Mouse (Mus musculus): ENCODE results near the gene Chic2. TPM values are rescaled to one million over a fixed set of nuclear protein-coding genes. Genes with fewer than 3 reads are reported as not detected.

The Chic2 gene
- polyA plus RNA-seq, 1 experiment from 2014 or later: 14.4 TPM

DNA sequence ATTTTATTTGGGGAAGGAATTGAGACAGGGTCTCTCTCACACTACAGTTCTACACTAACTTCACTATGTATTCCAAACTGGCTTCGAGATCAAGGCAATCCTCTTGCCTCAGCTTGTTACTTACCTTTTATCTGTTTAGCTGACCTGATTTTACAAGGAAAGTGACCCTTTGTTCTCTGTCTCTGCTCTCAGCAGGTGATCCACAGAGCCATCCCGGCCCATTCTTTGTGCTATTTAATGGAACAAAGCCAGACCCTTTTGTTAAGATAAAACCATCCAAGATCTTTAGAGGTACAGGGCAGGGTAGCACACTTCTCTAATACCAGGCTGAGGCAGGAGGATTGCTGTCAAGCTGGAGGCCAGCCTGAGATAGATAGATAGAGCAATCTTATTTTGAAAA lies 91.6 kb downstream of the Chic2 start:
- H3K4me3 ChIP-seq (replicated peaks): no peak overlapping the region
- H3K27ac ChIP-seq (replicated peaks): no peak overlapping the region
- WGBS (ENCODE audit: insufficient replicate concordance): 36% methylated on average over 2 of the region's 2 CpGs
- H3K9ac ChIP-seq: no peak overlapping the region
- ATAC-seq (ENCODE audit: insufficient read depth): no peak
- H3K9me3 ChIP-seq (replicated peaks): no peaks in the 10 kb centered on the region
- no peaks in the 10 kb centered on the region for H3K36me3 ChIP-seq (replicated peaks)
- H3K4me1 ChIP-seq (replicated peaks): no peaks in the 10 kb centered on the region
- no peak overlapping the region for H3K4me2 ChIP-seq
- peaks cover 9% of the 10 kb centered on the region; the same call in 1 of the 2 replicates for H3K27me3 ChIP-seq

- WGBS (ENCODE audit: insufficient replicate concordance): 45% methylated on average over 5 of the region's 5 CpGs
- no peaks in the 10 kb centered on the region for H3K36me3 ChIP-seq (replicated peaks)
- ATAC-seq (ENCODE audit: insufficient read depth): no peak
- H3K27ac ChIP-seq (replicated peaks): no peak overlapping the region
- H3K9ac ChIP-seq: no peak overlapping the region
- H3K9me3 ChIP-seq (replicated peaks): no peaks in the 10 kb centered on the region
- H3K4me3 ChIP-seq (replicated peaks): no peak overlapping the region
- H3K27me3 ChIP-seq: 0 out of 2 replicates have a peak, but pooled peaks cover 5% of the 10 kb centered on the region
- H3K4me2 ChIP-seq: no peak overlapping the region
- no peaks in the 10 kb centered on the region for H3K4me1 ChIP-seq (replicated peaks)
These were observed 93.2 kb downstream of the Chic2 start for GRCm38 (mm10) chr5:74951375-74951774.

DNA sequence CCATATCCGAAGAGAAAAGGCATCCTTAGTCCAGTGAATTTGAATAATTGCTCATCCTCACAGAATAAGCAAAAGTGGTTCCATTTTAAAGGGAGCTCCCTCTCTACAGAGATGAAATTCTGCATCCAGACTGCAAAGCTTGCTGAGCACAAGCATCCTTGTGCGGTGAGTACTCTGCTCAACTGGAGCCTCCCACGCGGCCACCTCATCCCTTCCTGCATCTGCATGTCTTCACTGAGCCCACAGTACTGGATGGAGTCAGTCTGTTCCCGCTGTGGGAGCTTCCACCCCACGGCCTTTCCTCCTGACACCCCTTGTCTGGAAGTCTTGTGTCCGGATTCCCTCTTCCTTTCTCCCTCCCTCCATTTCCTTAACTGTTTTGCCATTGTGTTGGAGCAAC lies 95.3 kb downstream of the Chic2 start:
- Histone ChIP-seq H3K4me1 (replicated peaks) (no peaks in the 10 kb centered on the region), H3K9ac (no peak overlapping the region), H3K36me3 (replicated peaks) (no peaks in the 10 kb centered on the region), H3K27ac (replicated peaks) (no peak overlapping the region), H3K27me3 (0 out of 2 replicates have a peak, but pooled peaks cover 10% of the 10 kb centered on the region), H3K4me3 (replicated peaks) (no peak overlapping the region), H3K4me2 (no peak overlapping the region), H3K9me3 (replicated peaks) (no peaks in the 10 kb centered on the region)
- ATAC-seq (ENCODE audit: insufficient read depth): no peak
- 57% methylated on average over 7 of the region's 7 CpGs for WGBS (ENCODE audit: insufficient replicate concordance)

GRCm38 (mm10) chr5:74948482-74948881 lies 96.1 kb downstream of the Chic2 start:
- 31% methylated on average over 8 of the region's 8 CpGs for whole genome bisulfite sequencing (ENCODE audit: insufficient replicate concordance)
- Histone ChIP-seq H3K4me1 (replicated peaks) (no peaks in the 10 kb centered on the region), H3K4me3 (replicated peaks) (no peak overlapping the region), H3K27ac (replicated peaks) (no peak overlapping the region), H3K36me3 (replicated peaks) (no peaks in the 10 kb centered on the region), H3K9ac (no peak overlapping the region), H3K9me3 (replicated peaks) (no peaks in the 10 kb centered on the region), H3K4me2 (no peak overlapping the region), H3K27me3 (0 out of 2 replicates have a peak, but pooled peaks cover 10% of the 10 kb centered on the region)
- no peak for ATAC-seq (ENCODE audit: insufficient read depth)

Other genes with a start within 250 kb of the Chic2 start
- gene Gsx2, start 30.8 kb upstream of the Chic2 start, polyA plus RNA-seq (2015; fragmentation: Nextera tagmentation; extraction: Ambion mirVana): not detected in 2 replicates
- 1.3 and 1.7 TPM in 2 replicates for gene Pdgfra, start 107.5 kb upstream of the Chic2 start, polyA plus RNA-seq (2015; fragmentation: Nextera tagmentation; extraction: Ambion mirVana)